Comparison of ENCODE assay signal across 8 mouse cellular contexts in the genomic region with DNA sequence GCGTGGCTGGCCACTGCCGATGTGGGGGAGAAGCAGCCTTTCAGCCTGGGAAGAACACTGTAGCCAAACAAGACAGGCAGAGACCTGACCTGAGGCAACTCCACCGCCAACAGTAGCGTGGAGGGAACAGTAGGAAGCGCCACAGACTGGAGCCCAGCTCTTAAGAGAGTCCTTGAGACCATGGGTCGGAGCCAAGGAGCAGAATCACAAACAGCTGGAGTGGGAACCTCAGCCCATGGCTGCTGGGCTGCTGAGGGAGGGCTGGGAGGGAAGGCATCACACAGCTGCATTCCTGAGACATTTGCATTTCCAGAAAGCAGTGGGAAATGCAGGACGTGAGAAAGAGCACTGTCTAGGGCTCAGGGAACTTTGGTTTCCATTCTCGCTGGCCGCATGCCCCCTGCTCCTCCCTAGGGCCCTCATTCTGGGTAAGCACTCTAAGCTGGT. TPM values are rescaled to one million over a fixed set of nuclear protein-coding genes. Genes with fewer than 3 reads are reported as not detected.
DNase-seq lines count a peak whose midpoint lies in the region; ATAC-seq lines count a peak whose summit lies in the region.

No protein-coding gene starts in this region.

- 16% methylated on average over 9 of the region's 9 CpGs for WGBS in kidney, embryonic 15.5 days

- H3K9me3 ChIP-seq in kidney, embryonic 15.5 days (replicated peaks), result no peaks in the 10 kb centered on the region

- DNase-seq in kidney, adult 11 months, result no peak
- peak; percentile 86 for DNase-seq in fibroblast of lung, adult 2 months (ENCODE audit: low read depth)
- DNase-seq in heart, postnatal 36 days, result peak; percentile 36 to 45
- DNase-seq in lung, postnatal 4 days, result peak; percentile 70 to 82
- no peak for DNase-seq in layer of hippocampus, postnatal 14 days (ENCODE audit: low spot score in 2 of 2)
- no peak for DNase-seq in thymus, postnatal 14 days
- no peak for DNase-seq in left cerebral cortex, postnatal 36 days (ENCODE audit: low spot score in 2 of 2)

- H3K36me3 ChIP-seq in kidney, embryonic 15.5 days, result no peaks in the 10 kb centered on the region

- peak overlapping the region; percentile 28 for H3K4me2 ChIP-seq in kidney, embryonic 15.5 days

- 0 out of 2 replicates have a peak, but pooled peaks cover 9% of the 10 kb centered on the region for H3K4me1 ChIP-seq in kidney, embryonic 15.5 days

- ATAC-seq in kidney, embryonic 15.5 days (replicated peaks; ENCODE audit: low FRiP score), result peak; percentile 78

- H3K27ac ChIP-seq in kidney, embryonic 15.5 days, result no peak overlapping the region

- H3K9ac ChIP-seq in kidney, embryonic 15.5 days, result no peak overlapping the region

- no peaks in the 10 kb centered on the region for H3K27me3 ChIP-seq in kidney, embryonic 15.5 days

- intact Hi-C loops in heart, postnatal 36 days (cut with DNase I), result no loop called here
- intact Hi-C loops in left cerebral cortex, postnatal 36 days (cut with DNase I), result loop anchor here (5.0 kb wide), 1 partner anchor 96 kb away; no protein-coding TSS in a partner anchor

- H3K4me3 ChIP-seq in kidney, embryonic 15.5 days (replicated peaks), result no peak overlapping the region

RNA-seq across cellular contexts. Expression of gene Tmem131l, which starts 8.8 kb away (rescaled TPM):
- polyA plus RNA-seq in kidney, embryonic 15.5 days (2015; fragmentation: Nextera tagmentation; extraction: Ambion mirVana), result 35.2 and 37.5 TPM in 2 replicates
- total RNA-seq in heart, postnatal 36 days (2021), result 10 to 100 TPM; 25.5 to 26.1 TPM
- 10 to 100 TPM; 31.2 to 42.6 TPM for total RNA-seq in layer of hippocampus, postnatal 14 days (2021)
- total RNA-seq in left cerebral cortex, postnatal 36 days (2021), result 10 to 100 TPM; 17.7 to 28.0 TPM

Comparison
In these comparisons a context has a peak if more than half of its experiments do, and no peak if none do; other contexts are left out.
1. DNase-seq: peak in fibroblast of lung, adult 2 months (single experiment), heart, postnatal 36 days (2 of 2) and lung, postnatal 4 days (2 of 2); none in kidney, adult 11 months (single experiment), layer of hippocampus, postnatal 14 days (0 of 2), thymus, postnatal 14 days (single experiment) and left cerebral cortex, postnatal 36 days (0 of 2).